Mouse (Mus musculus) lung, embryonic 15.5 days (tissue): ENCODE measurements around the gene Ranbp2. TPM values are rescaled to one million over a fixed set of nuclear protein-coding genes. Genes with fewer than 3 reads are reported as not detected.
"Not testable (repeated sequence)": the region's sequence is repeated elsewhere in the genome, so short reads cannot be mapped to it uniquely, and the experiment has no call there.

Experiments used
- ATAC-seq: fragments of 200-750 bp; cut with Nextera tagmentation; 2 replicates; pipeline ENCODE4 v1.8.0; 2017; ENCODE audit warnings: moderate number of reproducible peaks, borderline replicate concordance; ENCODE audit not compliant: low FRiP score, low TSS enrichment; ENCODE audit errors: extremely low read depth
- H3K27ac ChIP-seq: fragments of 300-500 bp; sonication (generic); 2 replicates; pipeline ENCODE4 v1.5.1; 2015; ENCODE audit warnings: moderate library complexity, mild to moderate bottlenecking, inconsistent platforms
- H3K27me3 ChIP-seq: fragments of 300-500 bp; sonication (generic); 2 replicates; pipeline ENCODE4 v1.6.1; 2015; ENCODE audit warnings: inconsistent platforms
- H3K36me3 ChIP-seq: fragments of 300-500 bp; sonication (generic); 2 replicates; pipeline ENCODE4 v1.6.1; 2015; ENCODE audit warnings: inconsistent platforms
- H3K4me1 ChIP-seq: fragments of 300-500 bp; sonication (generic); 2 replicates; pipeline ENCODE4 v1.6.1; 2015; ENCODE audit warnings: inconsistent platforms
- H3K4me2 ChIP-seq: fragments of 300-500 bp; sonication (generic); 2 replicates; pipeline ENCODE4 v1.6.1; 2015; ENCODE audit warnings: inconsistent platforms, mild to moderate bottlenecking, moderate library complexity
- H3K4me3 ChIP-seq: fragments of 300-500 bp; sonication (generic); 2 replicates; pipeline ENCODE4 v1.5.1; 2015; ENCODE audit warnings: mild to moderate bottlenecking, inconsistent platforms
- H3K9ac ChIP-seq: fragments of 300-500 bp; sonication (generic); 2 replicates; pipeline ENCODE4 v1.6.1; 2015; ENCODE audit warnings: inconsistent platforms
- H3K9me3 ChIP-seq: fragments of 300-500 bp; sonication (generic); 2 replicates; pipeline ENCODE4 v1.6.1; 2016; ENCODE audit warnings: inconsistent platforms
- WGBS: fragments of 180-500 bp; shearing (Covaris S2); methylation state at CpG from one replicate; pipeline ENCODE4 v1.1.7; 2015; 5-methylcytosine and 5-hydroxymethylcytosine counted together
- polyA plus RNA-seq: library from polyadenylated mRNA; unstranded; fragments of >200 nt; fragmentation: Nextera tagmentation; extraction: Ambion mirVana; gene quantifications from 2 replicates; pipeline ENCODE4 v1.2.1, GENCODE M21; 2015

Ranbp2 gene
- polyA plus RNA-seq, 1 experiment from 2014 or later: 27.9 TPM

DNA sequence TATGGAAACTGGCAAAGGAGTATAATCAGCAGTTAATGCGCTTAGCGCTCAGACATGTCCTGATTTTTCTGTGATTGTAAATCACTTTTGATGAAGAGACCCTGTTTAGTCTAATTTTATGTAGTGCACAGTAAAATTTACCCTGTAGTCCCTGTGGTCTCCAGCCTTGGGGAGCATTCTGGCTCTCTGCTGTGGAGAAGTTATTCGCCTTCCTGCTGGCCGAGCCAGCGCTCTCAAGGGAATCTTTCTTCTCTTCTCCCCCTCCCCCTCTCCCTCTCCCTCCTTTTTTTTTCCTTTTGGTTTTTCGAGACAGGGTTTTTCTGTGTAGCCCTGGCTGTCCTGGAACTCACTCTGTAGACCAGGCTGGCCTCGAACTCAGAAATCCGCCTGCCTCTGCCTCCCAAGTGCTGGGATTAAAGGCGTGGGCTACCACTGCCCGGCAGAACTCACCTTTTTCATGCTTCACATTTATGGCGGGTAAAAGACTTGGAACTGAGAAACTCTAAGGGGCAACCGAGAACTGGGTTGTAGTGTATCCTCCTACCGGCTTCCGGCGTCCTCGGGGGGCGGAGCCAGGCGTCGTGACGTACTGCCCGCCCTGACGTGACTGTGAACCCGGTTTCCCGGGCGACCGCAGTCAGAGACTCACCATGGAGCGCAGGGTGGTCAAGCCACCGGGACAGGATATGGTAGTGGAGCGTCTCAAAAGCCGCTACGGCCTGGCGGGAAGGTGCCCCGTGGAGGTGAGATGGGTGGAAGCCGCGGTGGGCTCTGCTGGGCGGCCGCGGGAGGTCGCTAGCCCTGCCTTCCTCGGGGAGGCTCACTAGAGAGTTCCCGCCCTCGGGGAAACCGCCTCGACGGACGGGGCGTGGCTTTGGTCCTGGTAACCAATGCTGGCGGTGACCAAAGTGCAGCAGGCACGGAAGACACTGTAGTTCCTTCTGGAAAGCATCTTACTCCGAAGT, 50.9 kb downstream of the Ranbp2 start, which contains the start of gene Ccdc138:
TSS of gene Ccdc138 (plus strand) at position 629 of the 965 bp plus-strand sequence.
- Histone ChIP-seq H3K4me1 (peaks cover 9% of the 10 kb centered on the region; the same call in 1 of the 2 replicates), H3K9me3 (no peaks in the 10 kb centered on the region), H3K4me2 (peak within 1 kb of the TSS; percentile 68), H3K27ac (peak within 1 kb of the TSS; percentile 97), H3K9ac (peak within 1 kb of the TSS; percentile 64), H3K27me3 (no peaks in the 10 kb centered on the region), H3K36me3 (peaks cover 22% of the 10 kb centered on the region), H3K4me3 (peak within 1 kb of the TSS; percentile 89)
- WGBS: under 1% methylated on average over 50 of the region's 50 CpGs
- peak; percentile 99 for ATAC-seq

DNA sequence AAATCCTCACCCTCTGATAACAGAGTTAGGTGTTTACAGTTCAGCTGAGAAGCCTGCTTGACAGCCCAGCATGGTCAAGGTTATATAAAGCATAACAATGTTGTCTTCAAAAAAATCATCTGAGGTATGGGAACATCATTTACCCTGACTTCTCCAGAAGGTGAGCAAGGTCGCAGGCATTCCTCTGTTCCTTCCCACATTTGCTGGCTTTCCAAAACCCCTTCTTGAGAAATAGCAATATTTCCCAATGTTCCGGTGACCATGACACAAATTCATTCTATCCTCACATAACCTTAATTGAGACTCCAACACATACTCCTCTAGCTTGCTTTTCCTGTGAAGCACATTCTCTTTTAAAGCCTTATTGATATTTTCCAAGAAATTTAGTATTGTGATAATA, 51.8 kb downstream of the Ranbp2 start:
- peak overlapping the region; percentile 64 for H3K9ac ChIP-seq

DNA sequence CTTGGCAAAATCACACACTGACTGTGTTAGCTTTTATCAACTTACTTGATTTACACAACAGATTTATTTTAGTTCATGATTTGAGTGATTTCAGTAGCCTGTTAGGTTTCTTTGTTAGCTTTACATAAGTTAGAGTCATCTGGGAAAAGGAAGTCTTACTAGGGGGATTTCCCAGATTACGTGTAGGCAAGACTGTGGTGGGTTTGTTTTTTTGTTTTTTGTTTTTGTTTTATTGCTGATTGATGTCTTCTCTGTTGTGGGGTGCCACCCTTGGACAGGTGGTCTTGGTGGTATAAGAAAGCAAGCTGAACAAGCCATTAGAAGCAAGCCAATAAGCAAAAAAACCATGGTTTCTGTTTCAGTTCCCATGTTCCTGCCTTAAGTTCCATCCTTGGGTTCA, 82.6 kb downstream of the Ranbp2 start:
- Histone ChIP-seq H3K36me3 (peaks cover 7% of the 10 kb centered on the region), H3K4me1 (no peaks in the 10 kb centered on the region), H3K9ac (no peak overlapping the region), H3K9me3 (no peaks in the 10 kb centered on the region; the same call in 1 of the 2 replicates), H3K4me2 (no peak overlapping the region), H3K4me3 (no peak overlapping the region), H3K27ac (no peak overlapping the region), H3K27me3 (no peaks in the 10 kb centered on the region)
- WGBS: 83% methylated on average over 1 of the region's 1 CpGs
- ATAC-seq: no peak

More for the DNA sequence above, 51.8 kb downstream of the Ranbp2 start:
- ATAC-seq: no peak
- Histone ChIP-seq H3K9me3 (no peaks in the 10 kb centered on the region), H3K27me3 (no peaks in the 10 kb centered on the region), H3K4me1 (peaks cover 9% of the 10 kb centered on the region; the same call in 1 of the 2 replicates), H3K4me2 (peak overlapping the region; percentile 68), H3K27ac (peak overlapping the region; percentile 97), H3K36me3 (peaks cover 13% of the 10 kb centered on the region), H3K4me3 (peak overlapping the region; percentile 89)
- 60% methylated on average over 2 of the region's 2 CpGs for WGBS

DNA sequence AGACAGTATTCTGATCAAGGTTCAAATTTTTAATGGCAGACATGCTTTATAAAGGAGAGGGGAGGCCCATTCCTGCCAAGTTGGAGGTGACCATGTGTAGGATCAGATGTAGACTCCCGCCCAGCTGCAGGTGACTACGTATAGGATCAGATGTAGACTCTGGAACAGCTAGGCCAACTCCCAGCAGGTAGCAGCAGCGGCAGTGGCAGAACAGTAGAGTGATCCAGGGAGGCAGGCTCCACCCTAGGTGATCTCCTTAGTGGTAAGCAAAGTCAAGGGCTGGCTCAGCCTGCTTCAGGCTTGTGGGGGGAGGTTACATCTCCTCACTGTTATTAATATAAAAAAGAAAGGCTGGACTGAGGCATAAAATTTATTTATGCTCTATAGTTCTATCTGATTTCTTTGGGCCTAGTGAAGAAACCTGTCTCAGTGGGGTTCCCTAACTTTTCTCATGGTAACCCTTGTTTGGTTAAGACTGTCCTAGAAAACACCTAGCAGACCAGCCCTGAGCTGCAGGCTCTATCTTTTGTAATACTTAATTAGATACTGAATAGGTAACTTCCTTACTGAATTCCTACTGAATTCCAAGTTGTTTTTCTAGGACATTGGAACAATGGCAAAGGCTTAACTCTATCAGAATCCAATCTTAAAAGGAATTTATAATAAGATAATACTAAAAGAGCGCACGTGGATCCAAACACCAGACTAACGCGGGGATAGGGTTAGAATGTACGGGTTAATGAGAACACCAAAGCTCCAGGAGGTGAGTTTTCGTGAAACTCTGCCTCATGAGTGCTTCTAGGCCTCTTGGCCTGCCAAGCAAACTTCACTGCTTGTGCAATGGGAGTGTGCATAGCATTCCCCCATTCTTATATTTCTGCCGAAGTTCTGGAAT, 84.4 kb downstream of the Ranbp2 start:
- no peak for ATAC-seq
- H3K36me3 ChIP-seq: peaks cover 9% of the 10 kb centered on the region
- no peaks in the 10 kb centered on the region for H3K27me3 ChIP-seq
- H3K4me3 ChIP-seq: no peak overlapping the region
- H3K4me1 ChIP-seq: no peaks in the 10 kb centered on the region
- WGBS: 86% methylated on average over 10 of the region's 10 CpGs
- H3K4me2 ChIP-seq: no peak overlapping the region
- no peaks in the 10 kb centered on the region; the same call in 1 of the 2 replicates for H3K9me3 ChIP-seq
- no peak overlapping the region for H3K27ac ChIP-seq
- H3K9ac ChIP-seq: no peak overlapping the region

DNA sequence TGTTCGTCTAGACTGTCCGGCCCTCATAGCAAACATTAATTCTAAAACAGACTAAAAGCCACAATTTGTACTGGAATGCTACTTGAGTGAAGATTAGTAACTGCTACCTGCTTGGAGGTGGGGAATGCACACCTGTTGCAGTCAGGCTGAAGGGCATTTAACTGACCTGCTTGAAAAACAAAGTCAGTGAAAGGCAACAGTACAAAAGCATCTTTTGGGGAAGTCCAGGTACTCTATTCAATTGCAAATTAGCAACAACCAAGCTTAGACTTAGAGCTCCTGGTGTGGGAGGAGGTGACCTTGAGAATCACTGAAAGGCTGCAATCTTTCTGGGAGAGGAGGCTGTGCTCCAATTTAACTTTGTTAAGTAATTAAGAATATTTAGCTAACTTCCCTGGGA, 85.5 kb downstream of the Ranbp2 start:
- Histone ChIP-seq H3K4me1 (no peaks in the 10 kb centered on the region), H3K4me2 (no peak overlapping the region), H3K27me3 (no peaks in the 10 kb centered on the region), H3K4me3 (no peak overlapping the region), H3K36me3 (peaks cover 9% of the 10 kb centered on the region), H3K27ac (no peak overlapping the region), H3K9me3 (no peaks in the 10 kb centered on the region; the same call in 1 of the 2 replicates), H3K9ac (no peak overlapping the region)
- 92% methylated on average over 2 of the region's 2 CpGs for WGBS
- ATAC-seq: no peak

DNA sequence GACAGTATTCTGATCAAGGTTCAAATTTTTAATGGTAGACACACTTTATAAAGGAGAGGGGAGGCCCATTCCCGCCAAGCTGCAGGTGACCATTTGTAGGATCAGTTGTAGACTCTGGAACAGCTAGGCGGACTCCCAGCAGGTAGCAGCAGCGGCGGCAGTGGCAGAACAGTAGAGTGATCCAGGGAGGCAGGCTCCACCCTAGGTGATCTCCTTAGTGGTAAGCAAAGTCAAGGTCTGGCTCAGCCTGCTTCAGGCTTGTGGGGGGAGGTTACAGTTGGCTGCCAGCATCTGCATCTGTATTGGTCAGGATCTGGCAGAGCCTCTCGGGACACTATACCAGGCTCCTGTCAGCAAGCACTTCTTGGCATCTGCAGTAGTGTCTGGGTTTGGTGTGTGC, 89.6 kb downstream of the Ranbp2 start:
- H3K4me3 ChIP-seq, H3K4me2 ChIP-seq, H3K27ac ChIP-seq, ATAC-seq, H3K4me1 ChIP-seq, H3K9me3 ChIP-seq, H3K9ac ChIP-seq, H3K27me3 ChIP-seq: not testable (repeated sequence)
- 85% methylated on average over 5 of the region's 5 CpGs for WGBS
- H3K36me3 ChIP-seq: peaks cover 12% of the 10 kb centered on the region

DNA sequence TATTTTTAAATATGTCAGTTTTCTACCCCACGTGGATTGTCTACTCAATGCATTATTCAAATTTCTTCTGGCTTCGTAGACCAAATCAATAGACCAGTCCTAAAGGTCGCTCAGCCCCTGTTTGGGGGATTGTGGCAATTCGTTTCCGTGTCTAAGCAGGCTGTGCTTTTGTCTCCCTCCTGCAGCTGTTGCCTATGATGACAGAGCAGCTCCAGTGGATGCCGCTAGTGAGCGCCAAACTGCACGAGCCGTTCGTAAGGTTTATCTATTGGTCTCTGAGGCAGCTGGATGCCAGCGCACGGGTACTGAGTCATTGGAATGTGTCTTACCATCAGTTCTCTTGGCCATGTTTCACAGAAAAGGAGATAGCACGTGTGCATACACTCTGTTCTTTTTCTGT, 93.9 kb downstream of the Ranbp2 start:
- Histone ChIP-seq H3K27me3 (no peaks in the 10 kb centered on the region), H3K4me1 (no peaks in the 10 kb centered on the region), H3K27ac (no peak overlapping the region), H3K36me3 (peaks cover 7% of the 10 kb centered on the region; the same call in 1 of the 2 replicates), H3K4me2 (no peak overlapping the region), H3K9me3 (no peaks in the 10 kb centered on the region), H3K4me3 (no peak overlapping the region), H3K9ac (no peak overlapping the region)
- 74% methylated on average over 13 of the region's 13 CpGs for WGBS
- ATAC-seq: no peak

Other genes with a start within 250 kb of the Ranbp2 start
- gene AW822073, start 222.0 kb upstream of the Ranbp2 start, polyA plus RNA-seq: not detected in 2 replicates
- not detected in 2 replicates for gene Duxf3, start 214.2 kb upstream of the Ranbp2 start, polyA plus RNA-seq
- not detected in 2 replicates for gene Gm4981, start 210.2 kb upstream of the Ranbp2 start, polyA plus RNA-seq
- 88.6 and 89.3 TPM in 2 replicates for gene Gcc2, start 191.4 kb upstream of the Ranbp2 start, polyA plus RNA-seq
- 227 and 235 TPM in 2 replicates for gene Lims1, start 123.5 kb upstream of the Ranbp2 start, polyA plus RNA-seq
- 10.1 and 10.4 TPM in 2 replicates for gene Ccdc138, start 51.0 kb downstream of the Ranbp2 start, polyA plus RNA-seq
- gene Edar, start 228.7 kb downstream of the Ranbp2 start, polyA plus RNA-seq: 0.35 and 0.40 TPM in 2 replicates